Mouse (Mus musculus) B cell, adult (primary cell): Measurements from ENCODE around the gene Endov. TPM values are rescaled to one million over a fixed set of nuclear protein-coding genes. Genes with fewer than 3 reads are reported as not detected.

Experiments used
- total RNA-seq: library from RNA; stranded (reverse); gene quantifications from 4 replicates; pipeline ENCODE4 v1.2.4, GENCODE M21; 2023; ENCODE audit not compliant: inconsistent age

Gene Endov
- total RNA-seq: 31.8 to 33.2 TPM (median 32.6 TPM) in 4 replicates

GRCm38 (mm10) chr11:119490861-119491689 lies at the start of gene Endov:
TSS of gene Endov (plus strand) at chr11:119491347.

GRCm38 (mm10) chr11:119547183-119547921 lies 56.2 kb downstream of the Endov start, which contains the start of gene Nptx1:
TSS of gene Nptx1 (minus strand) at chr11:119547753.

Other genes starting within 250 kb of the Endov start
- gene Gaa, start 223.5 kb upstream of the Endov start, total RNA-seq: 93.8 to 103 TPM (median 96.4 TPM) in 4 replicates
- gene Eif4a3, start 191.3 kb upstream of the Endov start, total RNA-seq: 211 to 223 TPM (median 221 TPM) in 4 replicates
- gene Card14, start 183.6 kb upstream of the Endov start, total RNA-seq: not detected in 4 replicates
- gene Sgsh, start 135.8 kb upstream of the Endov start, total RNA-seq: 21.0 to 28.6 TPM (median 23.3 TPM) in 4 replicates
- 23.6 to 27.8 TPM (median 25.3 TPM) in 4 replicates for gene Slc26a11, start 135.8 kb upstream of the Endov start, total RNA-seq
- gene Rnf213, start 98.2 kb upstream of the Endov start, total RNA-seq: 89.1 to 147 TPM (median 110 TPM) in 4 replicates
- not detected in 4 replicates for gene Nptx1, start 56.4 kb downstream of the Endov start, total RNA-seq
- 55.1 to 68.5 TPM (median 62.1 TPM) in 4 replicates for gene Rptor, start 111.6 kb downstream of the Endov start, total RNA-seq